Mouse (Mus musculus): ENCODE results near the gene Oas2.
"Not testable (repeated sequence)": the region's sequence is repeated elsewhere in the genome, so short reads cannot be mapped to it uniquely, and the experiment has no call there.

- not testable (repeated sequence) for TF ChIP-seq CTCF (IDR thresholded peaks at IDR 0.05; ENCODE audit: extremely low read depth, insufficient read depth, insufficient read length, insufficient replicate concordance); POLR2A (IDR thresholded peaks at IDR 0.05; ENCODE audit: low read depth, low read length)
These were observed 45.9 kb upstream of the Oas2 start, which contains the start of gene Oas1e for GRCm38 (mm10) chr5:120795480-120796034.

Measured in spleen, adult 2 months (tissue).